Mouse (Mus musculus) layer of hippocampus, adult 9-11 months (tissue): ENCODE data around the gene Rhbdd3.
"Not testable (repeated sequence)": the region's sequence is repeated elsewhere in the genome, so short reads cannot be mapped to it uniquely, and the experiment has no call there.

ENCODE experiments used
- DNase-seq: peaks from one replicate; pipeline ENCODE4 v3.0.0; 2022

Rhbdd3 gene

GRCm38 (mm10) chr11:5065056-5065821 lies 33.5 kb upstream of the Rhbdd3 start, which contains the start of gene Gas2l1:
TSS of gene Gas2l1 (minus strand) at chr11:5065327.
- DNase-seq, result peak; percentile 87

- no peak for DNase-seq
Measured at GRCm38 (mm10) chr11:5067063-5067462, 31.7 kb upstream of the Rhbdd3 start.

DNA sequence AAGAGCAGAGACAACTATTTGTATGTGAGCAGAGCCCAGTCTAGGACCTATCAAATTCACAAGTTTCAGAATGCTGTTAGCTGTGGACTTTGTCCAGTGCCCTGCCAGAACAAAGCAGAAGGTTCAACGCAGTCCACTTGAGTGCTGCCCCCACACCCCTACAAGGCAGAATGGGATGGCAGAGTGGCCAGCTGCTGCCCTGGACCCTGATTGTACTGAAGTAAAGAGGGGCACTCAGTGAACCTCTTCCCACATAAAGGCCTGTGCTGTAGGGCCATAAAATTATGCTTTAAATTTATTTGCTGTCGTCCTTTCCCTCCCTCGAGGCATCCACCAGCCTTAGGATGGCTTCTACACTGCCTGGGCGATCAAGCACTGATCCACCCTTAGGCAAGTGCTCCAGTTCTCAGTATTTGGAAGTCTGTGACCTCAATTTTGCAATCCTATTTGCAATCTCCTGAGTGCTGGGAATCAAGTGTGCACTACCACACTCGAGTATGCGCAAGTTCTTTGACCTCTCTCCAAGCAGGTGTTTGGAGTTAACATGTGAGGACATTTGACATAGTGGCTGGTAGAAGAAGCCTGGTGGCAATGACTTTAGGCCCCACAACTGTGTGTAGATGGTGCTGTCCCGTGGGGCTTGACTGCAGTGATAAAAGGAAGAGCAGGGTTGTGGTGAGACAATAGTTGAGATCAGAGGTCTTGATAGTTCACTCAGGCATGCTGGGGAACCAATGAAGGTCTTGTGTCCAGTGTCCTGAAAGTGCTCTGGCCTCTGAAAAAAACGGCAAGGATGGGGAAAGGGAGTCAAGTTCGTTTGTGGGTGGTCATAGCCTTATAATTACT lies 30.4 kb upstream of the Rhbdd3 start:
- DNase-seq, result no peak

GRCm38 (mm10) chr11:5074882-5075281 lies 23.8 kb upstream of the Rhbdd3 start:
- DNase-seq, result no peak

DNA sequence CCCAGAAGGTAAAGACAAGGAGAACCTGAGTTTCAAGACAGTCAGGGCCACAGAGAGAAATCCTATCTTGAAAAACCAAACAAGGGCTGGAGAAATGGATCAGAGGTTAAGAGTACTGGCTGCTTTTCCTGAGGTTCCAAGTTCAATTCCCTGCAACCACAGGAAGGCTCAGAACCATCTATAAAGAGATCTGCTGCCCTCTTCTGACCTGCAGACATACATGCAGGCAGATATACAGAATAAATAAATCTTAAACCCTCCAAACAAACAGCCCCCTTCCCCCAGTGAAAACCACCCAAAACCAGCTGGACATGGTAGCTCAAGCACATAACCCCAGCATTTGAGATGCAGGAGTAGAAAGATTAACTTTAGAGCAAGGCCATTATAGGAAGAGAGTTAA lies 23.0 kb upstream of the Rhbdd3 start:
- DNase-seq, result no peak

- not testable (repeated sequence) for DNase-seq
Measured at GRCm38 (mm10) chr11:5076843-5077242, 21.9 kb upstream of the Rhbdd3 start.

- DNase-seq, result no peak
Measured at GRCm38 (mm10) chr11:5089147-5089546, 9.6 kb upstream of the Rhbdd3 start.

DNA sequence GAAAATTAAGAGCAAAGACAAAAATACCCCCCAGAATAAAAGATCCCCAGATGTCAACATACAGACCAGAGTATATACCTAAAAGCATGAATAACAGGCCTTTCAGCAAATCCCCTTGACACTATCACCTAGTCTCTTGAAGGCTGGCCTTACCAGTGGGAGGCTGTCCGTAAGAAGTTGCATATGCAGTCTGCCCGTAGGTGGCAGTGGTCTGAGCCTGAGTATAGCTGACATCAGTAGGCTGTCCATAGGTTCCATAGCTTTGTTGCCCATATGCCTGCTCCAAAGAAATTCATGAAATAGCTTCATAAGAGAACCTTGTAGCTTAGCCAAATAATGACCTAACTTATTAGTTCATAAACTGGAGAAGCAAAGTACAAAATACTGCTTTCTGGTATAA lies 7.0 kb upstream of the Rhbdd3 start:
- DNase-seq, result no peak

DNA sequence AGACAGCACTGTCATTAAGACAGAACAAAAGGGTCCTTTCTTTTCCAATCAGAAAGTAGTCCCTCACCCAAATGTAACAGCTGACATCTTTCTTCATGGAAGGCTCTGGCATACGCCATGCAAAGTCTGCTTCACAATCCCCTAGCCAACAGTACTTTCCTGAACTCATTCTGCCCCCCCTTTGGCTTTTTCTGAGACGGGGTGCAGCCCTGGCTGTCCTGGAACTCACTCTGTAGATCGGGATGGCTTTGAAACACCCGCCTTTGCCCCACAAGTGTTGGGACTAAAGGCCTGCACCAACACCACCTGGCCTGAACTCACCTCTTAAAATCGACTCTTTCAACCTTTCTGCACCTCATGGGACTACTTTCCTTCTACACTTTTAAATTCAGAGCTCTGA lies 2.8 kb upstream of the Rhbdd3 start:
- DNase-seq, result no peak

GRCm38 (mm10) chr11:5096480-5097020 lies 2.2 kb upstream of the Rhbdd3 start:
- DNase-seq, result no peak

- DNase-seq, result peak; percentile 59
Measured at GRCm38 (mm10) chr11:5098035-5098735, 541 bp upstream of the Rhbdd3 start.

- peak; percentile 85 for DNase-seq
Measured at GRCm38 (mm10) chr11:5099576-5100183, 954 bp downstream of the Rhbdd3 start.

DNA sequence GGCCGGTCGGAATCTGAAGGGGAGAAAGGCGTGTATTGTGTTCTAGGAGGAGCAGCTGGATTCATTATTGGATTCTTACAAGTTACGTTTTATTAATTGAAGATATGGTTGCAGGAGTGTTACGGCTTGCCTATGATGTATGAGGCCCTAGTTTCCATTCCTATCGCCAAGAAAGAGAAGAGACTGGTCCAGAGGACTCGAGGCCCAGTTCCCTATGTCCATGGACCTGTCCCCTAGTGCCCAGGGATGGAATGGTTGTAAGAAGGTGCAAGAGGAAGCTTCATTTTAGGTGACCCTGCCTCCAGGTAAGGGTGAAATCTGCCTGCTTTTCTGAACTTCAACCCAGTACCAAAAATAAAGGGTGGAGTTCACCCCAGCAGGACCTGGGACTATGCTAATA lies 1.6 kb downstream of the Rhbdd3 start:
- no peak for DNase-seq

- peak; percentile 27 for DNase-seq
Measured at GRCm38 (mm10) chr11:5100801-5101200, 2.1 kb downstream of the Rhbdd3 start.

- no peak for DNase-seq
Measured at GRCm38 (mm10) chr11:5101641-5102040, 2.9 kb downstream of the Rhbdd3 start.

- no peak for DNase-seq
Measured at GRCm38 (mm10) chr11:5102384-5102783, 3.7 kb downstream of the Rhbdd3 start.

- no peak for DNase-seq
Measured at GRCm38 (mm10) chr11:5103986-5104509, 5.3 kb downstream of the Rhbdd3 start.

GRCm38 (mm10) chr11:5109441-5109840 lies 10.7 kb downstream of the Rhbdd3 start:
- no peak for DNase-seq

DNA sequence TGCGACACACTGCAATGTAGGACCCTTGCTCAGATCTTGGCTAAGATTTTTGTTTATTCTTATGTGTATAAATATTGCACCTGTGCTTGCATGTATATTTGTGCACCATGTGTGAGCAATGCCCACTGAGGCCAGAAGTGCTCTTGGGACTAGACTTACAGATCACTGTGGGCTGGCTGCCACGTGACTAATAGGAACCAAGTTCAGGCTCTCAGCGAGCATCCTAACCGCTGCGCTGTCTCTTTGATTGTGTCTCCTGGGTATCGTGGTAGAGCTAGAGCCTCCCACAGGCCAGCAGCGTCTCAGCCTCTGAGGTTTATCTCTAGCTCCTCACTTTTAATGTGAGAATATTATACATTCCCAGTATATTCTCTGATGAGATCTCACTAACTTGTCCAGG lies 14.9 kb downstream of the Rhbdd3 start:
- DNase-seq, result no peak

DNA sequence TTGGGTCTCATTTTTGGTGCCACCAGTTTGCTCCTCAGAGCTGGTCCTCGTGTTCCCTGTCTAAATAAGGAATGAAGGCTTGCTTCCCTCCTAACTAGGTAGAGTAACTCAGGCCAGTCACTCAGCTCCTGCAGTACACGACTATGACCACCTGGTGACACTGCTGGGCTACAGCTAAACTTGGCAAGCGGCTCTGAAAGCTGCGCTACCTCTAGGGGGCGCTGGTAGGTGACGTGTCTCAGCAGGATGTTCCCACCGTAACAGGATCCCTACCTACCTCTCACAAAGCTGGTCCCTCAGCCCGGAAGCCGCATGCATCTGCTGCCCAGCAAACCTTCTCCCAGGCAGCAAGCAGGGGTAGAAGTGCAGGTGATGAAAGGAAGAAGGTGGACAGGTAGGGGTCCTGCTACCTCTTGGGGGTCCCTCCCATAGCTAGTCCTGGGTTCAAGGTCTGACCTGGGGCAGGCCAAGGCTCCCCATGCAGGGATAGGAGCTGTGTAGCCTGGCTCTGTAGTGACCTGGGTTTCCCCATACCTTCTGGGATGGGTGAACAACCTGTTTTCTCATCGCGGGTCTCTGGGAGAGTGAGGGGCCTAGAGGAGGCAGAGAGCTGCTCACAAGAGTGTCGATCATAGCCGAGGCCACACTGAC lies 16.3 kb downstream of the Rhbdd3 start:
- DNase-seq, result peak; percentile 80

GRCm38 (mm10) chr11:5125713-5126112 lies 27.0 kb downstream of the Rhbdd3 start:
- DNase-seq, result no peak

DNA sequence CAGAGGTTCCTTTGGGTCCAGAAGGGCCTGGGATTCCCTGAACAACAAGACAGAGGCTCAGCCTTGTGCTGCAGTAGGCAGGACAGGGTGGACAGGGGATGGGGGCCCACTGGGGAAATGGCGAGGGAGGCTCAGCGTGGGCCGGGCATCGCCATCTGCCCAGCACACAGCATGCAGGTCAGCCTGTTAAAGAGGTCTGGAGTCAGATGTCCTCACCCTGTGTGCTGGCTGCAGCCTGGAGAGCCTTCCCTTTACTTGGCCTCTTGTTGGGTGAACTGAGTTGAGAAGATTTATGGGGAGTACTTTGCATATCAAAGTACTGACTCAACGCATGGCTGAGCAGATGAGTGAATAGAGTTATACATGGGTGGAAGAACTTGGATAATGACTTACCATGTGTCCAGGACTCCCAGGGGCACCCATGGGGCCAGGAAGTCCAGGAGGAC lies 30.3 kb downstream of the Rhbdd3 start:
- no peak for DNase-seq
